In the genomic region with DNA sequence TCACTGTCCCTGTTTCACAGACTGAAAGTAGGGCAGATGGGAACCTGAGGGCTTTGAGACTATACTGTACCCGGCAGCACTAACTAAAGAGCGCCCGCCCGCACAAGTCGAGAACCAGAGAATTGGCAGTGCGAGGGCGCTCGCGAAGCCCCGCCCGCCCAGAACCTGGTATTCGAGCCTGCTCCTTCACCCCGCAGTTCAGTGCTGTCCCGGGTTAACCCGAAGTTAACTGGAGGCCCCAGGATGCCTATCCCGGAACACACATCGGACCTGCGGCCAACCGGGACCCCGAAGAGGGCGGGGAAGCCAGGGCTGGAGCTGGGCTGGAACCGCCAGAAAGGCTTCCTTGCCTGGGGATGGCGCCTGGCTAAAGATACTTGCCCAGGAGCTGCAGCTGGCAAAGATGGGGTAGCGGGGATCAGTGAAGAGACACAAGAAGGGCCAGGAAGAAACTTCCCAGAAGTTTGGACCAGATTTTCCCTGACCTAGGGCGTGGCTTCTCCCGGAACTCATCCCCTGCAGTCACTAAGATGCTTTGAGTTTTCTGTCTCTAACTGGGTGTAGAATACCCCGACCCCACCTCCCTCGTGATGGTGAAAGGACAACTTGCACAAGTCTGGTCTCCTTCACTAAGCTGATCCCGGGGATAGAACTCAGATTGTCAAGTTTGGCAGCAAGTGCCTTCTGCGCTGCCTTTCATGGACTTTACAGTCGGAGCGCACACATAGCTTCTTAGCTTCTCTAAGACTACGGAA, we compare ENCODE assay signal across 8 mouse cellular contexts. TPM values are rescaled to one million over a fixed set of nuclear protein-coding genes. Genes with fewer than 3 reads are reported as not detected.
DNase-seq lines count a peak whose midpoint lies in the region; ATAC-seq lines count a peak whose summit lies in the region.

A gene (plus strand): TSS at position 413 of the 755 bp plus-strand sequence.

- peak within 1 kb of the TSS; percentile 88 for H3K9ac ChIP-seq in heart, embryonic 15.5 days
- H3K9ac ChIP-seq in liver, embryonic 15.5 days: peak within 1 kb of the TSS; percentile 72
- peak within 1 kb of the TSS; percentile 72 for H3K9ac ChIP-seq in neural tube, embryonic 11.5 days (ENCODE audit: low read length)
- H3K9ac ChIP-seq in stomach, embryonic 15.5 days: peak within 1 kb of the TSS; percentile 75

- 0 out of 2 replicates have a peak, but pooled peaks have one; percentile 16 for ATAC-seq in heart, embryonic 15.5 days (replicated peaks; ENCODE audit: insufficient number of reproducible peaks, insufficient read depth, low FRiP score, low read depth)
- ATAC-seq in liver, embryonic 15.5 days (ENCODE audit: insufficient read depth): peak; percentile 23
- ATAC-seq in neural tube, embryonic 11.5 days (ENCODE audit: insufficient read depth, low FRiP score, low TSS enrichment): peak; percentile 20
- ATAC-seq in stomach, embryonic 15.5 days (ENCODE audit: insufficient read depth, low FRiP score, low read depth): peak; percentile 34; the same call in 1 of the 2 replicates

- peak within 1 kb of the TSS; percentile 95 for H3K27ac ChIP-seq in forebrain, embryonic 10.5 days
- H3K27ac ChIP-seq in heart, embryonic 15.5 days: peak within 1 kb of the TSS; percentile 92
- peak within 1 kb of the TSS; percentile 82 for H3K27ac ChIP-seq in liver, embryonic 15.5 days (replicated peaks)
- peak within 1 kb of the TSS; percentile 65; the same call in 1 of the 2 replicates for H3K27ac ChIP-seq in neural tube, embryonic 11.5 days (ENCODE audit: low read depth, low read length)
- peak within 1 kb of the TSS; percentile 89 for H3K27ac ChIP-seq in stomach, embryonic 15.5 days

- peak within 1 kb of the TSS; percentile 75 for H3K4me3 ChIP-seq in forebrain, embryonic 10.5 days
- peak within 1 kb of the TSS; percentile 89 for H3K4me3 ChIP-seq in heart, embryonic 15.5 days
- peak within 1 kb of the TSS; percentile 79 for H3K4me3 ChIP-seq in liver, embryonic 15.5 days (replicated peaks)
- peak within 1 kb of the TSS; percentile 83 for H3K4me3 ChIP-seq in neural tube, embryonic 11.5 days (ENCODE audit: low read depth, low read length)
- peak within 1 kb of the TSS; percentile 83 for H3K4me3 ChIP-seq in stomach, embryonic 15.5 days (replicated peaks)

- WGBS in forebrain, embryonic 10.5 days: under 1% methylated on average over 33 of the region's 33 CpGs
- WGBS in heart, embryonic 15.5 days: under 1% methylated on average over 33 of the region's 33 CpGs
- under 1% methylated on average over 33 of the region's 33 CpGs for WGBS in liver, embryonic 15.5 days (ENCODE audit: insufficient replicate concordance)
- 1% methylated on average over 33 of the region's 33 CpGs for WGBS in neural tube, embryonic 11.5 days
- under 1% methylated on average over 33 of the region's 33 CpGs for WGBS in stomach, embryonic 15.5 days

- H3K27me3 ChIP-seq in forebrain, embryonic 10.5 days (ENCODE audit: poor library complexity, severe bottlenecking): peaks cover 2% of the 10 kb centered on the region; the same call in 1 of the 2 replicates
- no peaks in the 10 kb centered on the region for H3K27me3 ChIP-seq in heart, embryonic 15.5 days
- H3K27me3 ChIP-seq in liver, embryonic 15.5 days: peaks cover 5% of the 10 kb centered on the region; the same call in 1 of the 2 replicates
- H3K27me3 ChIP-seq in neural tube, embryonic 11.5 days (ENCODE audit: control insufficient read depth, insufficient read depth, low read length): no peaks in the 10 kb centered on the region
- H3K27me3 ChIP-seq in stomach, embryonic 15.5 days (replicated peaks): no peaks in the 10 kb centered on the region

- peak within 1 kb of the TSS; percentile 100 for H3K4me2 ChIP-seq in heart, embryonic 15.5 days
- H3K4me2 ChIP-seq in liver, embryonic 15.5 days: peak within 1 kb of the TSS; percentile 99
- peak within 1 kb of the TSS; percentile 96 for H3K4me2 ChIP-seq in neural tube, embryonic 11.5 days (ENCODE audit: low read depth)
- H3K4me2 ChIP-seq in stomach, embryonic 15.5 days: peak within 1 kb of the TSS; percentile 99

- DNase-seq in CD4-positive, CD25-positive, alpha-beta regulatory T cell, adult 2 months (ENCODE audit: low read depth, low spot score): peak; percentile 82
- peak; percentile 89 for DNase-seq in brain, adult 2 months (ENCODE audit: low read depth, low spot score)
- peak; percentile 75 for DNase-seq in forebrain, embryonic 10.5 days (ENCODE audit: extremely low spot score, low spot score)
- DNase-seq in kidney, postnatal 25 days: peak; percentile 89 to 94
- DNase-seq in neural tube, embryonic 11.5 days (ENCODE audit: low spot score): peak; percentile 78

- peaks cover 51% of the 10 kb centered on the region for H3K36me3 ChIP-seq in forebrain, embryonic 10.5 days (replicated peaks)
- H3K36me3 ChIP-seq in heart, embryonic 15.5 days: peaks cover 18% of the 10 kb centered on the region
- peaks cover 19% of the 10 kb centered on the region for H3K36me3 ChIP-seq in liver, embryonic 15.5 days (replicated peaks)
- peaks cover 8% of the 10 kb centered on the region; the same call in 1 of the 2 replicates for H3K36me3 ChIP-seq in neural tube, embryonic 11.5 days (ENCODE audit: control insufficient read depth, insufficient read depth, low read length)
- H3K36me3 ChIP-seq in stomach, embryonic 15.5 days: peaks cover 16% of the 10 kb centered on the region

- no peaks in the 10 kb centered on the region for H3K9me3 ChIP-seq in forebrain, embryonic 10.5 days
- no peaks in the 10 kb centered on the region for H3K9me3 ChIP-seq in heart, embryonic 15.5 days (replicated peaks)
- H3K9me3 ChIP-seq in liver, embryonic 15.5 days (replicated peaks): no peaks in the 10 kb centered on the region
- no peaks in the 10 kb centered on the region for H3K9me3 ChIP-seq in neural tube, embryonic 11.5 days (ENCODE audit: control insufficient read depth, low read length)
- no peaks in the 10 kb centered on the region for H3K9me3 ChIP-seq in stomach, embryonic 15.5 days

- H3K4me1 ChIP-seq in forebrain, embryonic 10.5 days: peaks cover 47% of the 10 kb centered on the region
- peaks cover 33% of the 10 kb centered on the region for H3K4me1 ChIP-seq in heart, embryonic 15.5 days (replicated peaks)
- peaks cover 46% of the 10 kb centered on the region for H3K4me1 ChIP-seq in liver, embryonic 15.5 days (replicated peaks)
- H3K4me1 ChIP-seq in neural tube, embryonic 11.5 days (ENCODE audit: control insufficient read depth, insufficient read depth, low read length): peaks cover 12% of the 10 kb centered on the region
- H3K4me1 ChIP-seq in stomach, embryonic 15.5 days: peaks cover 30% of the 10 kb centered on the region

RNA-seq across cellular contexts. Expression of the gene that starts here (rescaled TPM):
- polyA plus RNA-seq in forebrain, embryonic 10.5 days (2016; fragmentation: Nextera tagmentation; extraction: Ambion mirVana): 21.3 and 22.3 TPM in 2 replicates
- polyA plus RNA-seq in heart, embryonic 15.5 days (2015; fragmentation: Nextera tagmentation; extraction: Ambion mirVana): 10.5 and 11.8 TPM in 2 replicates
- polyA plus RNA-seq in liver, embryonic 15.5 days (2015; fragmentation: Nextera tagmentation; extraction: Ambion mirVana): 4.2 and 5.1 TPM in 2 replicates
- 6.0 and 8.4 TPM in 2 replicates for polyA plus RNA-seq in neural tube, embryonic 11.5 days (2014; fragmentation: Nextera tagmentation; extraction: Ambion mirVana)
- polyA plus RNA-seq in stomach, embryonic 15.5 days (2015; fragmentation: Nextera tagmentation; extraction: Ambion mirVana): 14.6 and 16.1 TPM in 2 replicates

Comparison
In these comparisons a context has a peak if more than half of its experiments do, and no peak if none do; other contexts are left out.
1. Peak in every context shown above with its lines: DNase-seq, ATAC-seq, H3K4me3 ChIP-seq and H3K27ac ChIP-seq.